Mouse (Mus musculus) retina, adult 2 months (tissue): ENCODE results near the gene Pnpla6.

Experiments used
- DNase-seq: peaks from one replicate; pipeline ENCODE4 v3.0.0-alpha.2; 2012; ENCODE audit warnings: low read depth, low spot score

The Pnpla6 gene

GRCm38 (mm10) chr8:3507979-3508754 lies 7.0 kb upstream of the Pnpla6 start:
- DNase-seq, result no peak

GRCm38 (mm10) chr8:3514681-3515247 lies 420 bp upstream of the Pnpla6 start:
- no peak for DNase-seq

GRCm38 (mm10) chr8:3515771-3516417 lies 710 bp downstream of the Pnpla6 start:
- DNase-seq, result peak; percentile 13

- peak; percentile 83 for DNase-seq
Measured at GRCm38 (mm10) chr8:3516450-3517116, 1.4 kb downstream of the Pnpla6 start.

GRCm38 (mm10) chr8:3517117-3517495 lies 1.9 kb downstream of the Pnpla6 start:
- DNase-seq, result no peak

- no peak for DNase-seq
Measured at GRCm38 (mm10) chr8:3522007-3522697, 7.0 kb downstream of the Pnpla6 start.

GRCm38 (mm10) chr8:3530816-3531215 lies 15.6 kb downstream of the Pnpla6 start:
- no peak for DNase-seq

- DNase-seq, result no peak
Measured at GRCm38 (mm10) chr8:3531936-3532335, 16.8 kb downstream of the Pnpla6 start.

GRCm38 (mm10) chr8:3536053-3536841 lies 21.1 kb downstream of the Pnpla6 start:
- DNase-seq, result no peak

- no peak for DNase-seq
Measured at GRCm38 (mm10) chr8:3536940-3537339, 21.8 kb downstream of the Pnpla6 start.

GRCm38 (mm10) chr8:3537666-3538065 lies 22.5 kb downstream of the Pnpla6 start:
- no peak for DNase-seq

GRCm38 (mm10) chr8:3539146-3539545 lies 24.0 kb downstream of the Pnpla6 start:
- no peak for DNase-seq

GRCm38 (mm10) chr8:3540076-3540475 lies 24.9 kb downstream of the Pnpla6 start:
- no peak for DNase-seq

GRCm38 (mm10) chr8:3546511-3546910 lies 31.3 kb downstream of the Pnpla6 start:
- DNase-seq, result no peak

GRCm38 (mm10) chr8:3552240-3552639 lies 37.1 kb downstream of the Pnpla6 start:
- no peak for DNase-seq

- DNase-seq, result no peak
Measured at GRCm38 (mm10) chr8:3556114-3556513, 40.9 kb downstream of the Pnpla6 start.

GRCm38 (mm10) chr8:3567641-3568371 lies 52.6 kb downstream of the Pnpla6 start, which contains the start of gene C330021F23Rik:
TSS of gene C330021F23Rik (plus strand) at chr8:3567990.
- DNase-seq, result no peak

- DNase-seq, result no peak
Measured at GRCm38 (mm10) chr8:3568378-3568777, 53.2 kb downstream of the Pnpla6 start.

GRCm38 (mm10) chr8:3569784-3570183 lies 54.6 kb downstream of the Pnpla6 start:
- no peak for DNase-seq

GRCm38 (mm10) chr8:3574546-3574945 lies 59.4 kb downstream of the Pnpla6 start:
- no peak for DNase-seq
